Mouse (Mus musculus) heart, embryonic 15.5 days (tissue): Measurements from ENCODE around the gene Ugt1a5. TPM values are rescaled to one million over a fixed set of nuclear protein-coding genes. Genes with fewer than 3 reads are reported as not detected.
"Not testable (repeated sequence)": the region's sequence is repeated elsewhere in the genome, so short reads cannot be mapped to it uniquely, and the experiment has no call there.

Source experiments
- ATAC-seq: fragments of 200-750 bp; cut with Nextera tagmentation; replicated peaks from 2 replicates; pipeline ENCODE4 v1.8.0; 2017; ENCODE audit warnings: low read depth, moderate TSS enrichment; ENCODE audit not compliant: insufficient number of reproducible peaks, insufficient read depth, low FRiP score
- H3K27ac ChIP-seq: fragments of 300-500 bp; sonication (generic); 2 replicates; pipeline ENCODE4 v1.5.1; 2015; ENCODE audit warnings: mild to moderate bottlenecking, inconsistent platforms
- H3K27me3 ChIP-seq: fragments of 300-500 bp; sonication (generic); 2 replicates; pipeline ENCODE4 v1.6.1; 2015; ENCODE audit warnings: inconsistent platforms
- H3K36me3 ChIP-seq: fragments of 300-500 bp; sonication (generic); 2 replicates; pipeline ENCODE4 v1.6.1; 2015; ENCODE audit warnings: mild to moderate bottlenecking, inconsistent platforms
- H3K4me1 ChIP-seq: fragments of 300-500 bp; sonication (generic); replicated peaks from 2 replicates; pipeline ENCODE4 v1.6.1; 2015; ENCODE audit warnings: inconsistent platforms
- H3K4me2 ChIP-seq: fragments of 300-500 bp; sonication (generic); 2 replicates; pipeline ENCODE4 v1.6.1; 2015; ENCODE audit warnings: inconsistent platforms, mild to moderate bottlenecking, moderate library complexity
- H3K4me3 ChIP-seq: fragments of 300-500 bp; sonication (generic); 2 replicates; pipeline ENCODE4 v1.5.1; 2015; ENCODE audit warnings: mild to moderate bottlenecking, inconsistent platforms
- H3K9ac ChIP-seq: fragments of 300-500 bp; sonication (generic); 2 replicates; pipeline ENCODE4 v1.6.1; 2015; ENCODE audit warnings: mild to moderate bottlenecking, inconsistent platforms
- H3K9me3 ChIP-seq: fragments of 300-500 bp; sonication (generic); replicated peaks from 2 replicates; pipeline ENCODE4 v1.6.1; 2016; ENCODE audit warnings: inconsistent platforms
- WGBS: fragments of 180-500 bp; shearing (Covaris S2); methylation state at CpG from one replicate; pipeline ENCODE4 v1.1.7; 2015; ENCODE audit warnings: mixed read lengths; 5-methylcytosine and 5-hydroxymethylcytosine counted together
- polyA plus RNA-seq: library from polyadenylated mRNA; unstranded; fragments of >200 nt; fragmentation: Nextera tagmentation; extraction: Ambion mirVana; gene quantifications from 2 replicates; pipeline ENCODE4 v1.2.1, GENCODE M21; 2015

The Ugt1a5 gene
- polyA plus RNA-seq, 1 experiment from 2014 or later: not detected

- ATAC-seq, H3K9me3 ChIP-seq, H3K36me3 ChIP-seq, H3K9ac ChIP-seq, H3K4me3 ChIP-seq, H3K4me1 ChIP-seq, H3K27ac ChIP-seq, H3K4me2 ChIP-seq, H3K27me3 ChIP-seq: not testable (repeated sequence)
- 47% methylated on average over 1 of the region's 1 CpGs for WGBS
Observed at GRCm38 (mm10) chr1:88140492-88140891, 25.3 kb upstream of the Ugt1a5 start.

DNA sequence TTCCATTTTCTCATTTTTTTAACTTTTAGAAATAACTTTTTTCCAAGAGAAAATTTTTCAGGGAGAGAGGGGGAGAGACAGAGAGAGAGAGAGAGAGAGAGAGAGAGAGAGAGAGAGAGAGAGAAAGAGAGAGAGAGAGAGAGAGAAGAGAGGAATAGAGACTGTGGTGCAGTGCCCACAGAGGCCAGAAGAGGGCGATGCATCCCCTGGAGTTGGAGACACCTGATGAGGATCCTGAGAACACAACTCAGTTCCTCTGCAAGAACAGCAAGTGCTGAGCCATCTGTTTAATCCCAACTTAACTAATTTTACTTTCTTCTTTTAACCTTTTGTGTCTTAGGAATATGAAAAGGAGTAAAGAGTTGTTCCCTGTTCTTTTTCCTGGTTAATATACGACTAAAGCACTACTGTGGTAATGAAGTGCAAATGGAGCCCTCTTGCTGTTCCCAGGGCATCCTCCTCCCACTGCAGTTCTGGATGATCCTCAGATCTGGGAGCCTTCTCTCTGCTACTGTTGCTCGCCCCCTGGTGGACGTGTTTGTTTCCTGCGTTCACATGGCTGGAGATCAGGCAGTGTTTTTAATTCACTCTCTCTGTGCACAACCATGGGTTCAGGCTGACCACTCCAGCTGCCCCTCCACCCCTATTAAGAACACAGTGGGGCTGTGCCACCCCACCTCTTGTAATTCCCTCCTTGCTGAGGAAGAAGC is 21.7 kb upstream of the Ugt1a5 start:
- not testable (repeated sequence) for H3K9me3 ChIP-seq, ATAC-seq, H3K9ac ChIP-seq, H3K4me1 ChIP-seq, H3K36me3 ChIP-seq, H3K27me3 ChIP-seq, H3K4me2 ChIP-seq, H3K4me3 ChIP-seq, H3K27ac ChIP-seq
- WGBS: 3% methylated on average over 5 of the region's 5 CpGs

DNA sequence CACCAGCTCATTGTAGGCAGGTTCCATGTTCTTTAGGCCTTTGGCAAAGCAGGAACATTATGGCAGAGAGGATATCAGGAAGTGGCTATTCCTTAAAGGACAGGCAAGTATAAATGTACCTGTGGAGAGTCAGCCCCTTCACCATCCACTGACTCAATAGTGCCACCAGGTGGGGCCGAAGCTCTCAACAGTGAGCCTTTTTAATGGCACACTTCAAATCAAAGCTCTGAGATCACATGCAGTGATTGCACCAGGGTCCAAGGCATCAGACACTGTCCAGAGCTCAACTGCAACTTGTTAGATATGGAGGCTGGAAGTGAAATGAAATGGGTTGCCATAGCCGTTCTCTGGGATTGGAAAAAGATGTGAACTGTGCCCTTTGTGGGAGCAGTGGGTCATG is 20.5 kb upstream of the Ugt1a5 start:
- WGBS: 53% methylated on average over 2 of the region's 2 CpGs
- not testable (repeated sequence) for H3K4me1 ChIP-seq, H3K4me2 ChIP-seq, H3K4me3 ChIP-seq, H3K9me3 ChIP-seq, H3K36me3 ChIP-seq, H3K9ac ChIP-seq, H3K27ac ChIP-seq, H3K27me3 ChIP-seq, ATAC-seq

DNA sequence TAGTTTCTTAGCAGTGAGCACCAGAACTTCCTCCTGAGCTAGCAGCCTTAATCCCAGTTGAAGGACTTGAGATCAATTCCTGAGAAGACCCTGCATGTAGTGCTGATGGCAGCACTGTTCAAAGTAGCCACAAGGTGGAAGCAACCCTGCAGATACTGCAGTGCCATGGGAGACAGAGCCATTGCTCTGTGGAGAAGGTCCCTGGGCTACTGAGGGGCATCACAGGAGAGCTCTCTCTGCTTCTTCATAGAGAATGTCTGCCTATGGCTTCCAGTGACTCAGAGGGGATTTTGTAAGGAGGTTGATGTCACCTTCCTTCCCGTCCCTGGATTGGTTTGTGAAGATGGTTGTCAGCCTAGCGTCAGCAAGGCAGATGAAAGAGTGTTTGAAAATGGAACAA is 15.7 kb upstream of the Ugt1a5 start:
- H3K36me3 ChIP-seq, H3K9ac ChIP-seq, H3K4me2 ChIP-seq, ATAC-seq, H3K9me3 ChIP-seq, H3K27me3 ChIP-seq, H3K4me3 ChIP-seq, H3K4me1 ChIP-seq, H3K27ac ChIP-seq: not testable (repeated sequence)
- WGBS: 56% methylated on average over 2 of the region's 2 CpGs

DNA sequence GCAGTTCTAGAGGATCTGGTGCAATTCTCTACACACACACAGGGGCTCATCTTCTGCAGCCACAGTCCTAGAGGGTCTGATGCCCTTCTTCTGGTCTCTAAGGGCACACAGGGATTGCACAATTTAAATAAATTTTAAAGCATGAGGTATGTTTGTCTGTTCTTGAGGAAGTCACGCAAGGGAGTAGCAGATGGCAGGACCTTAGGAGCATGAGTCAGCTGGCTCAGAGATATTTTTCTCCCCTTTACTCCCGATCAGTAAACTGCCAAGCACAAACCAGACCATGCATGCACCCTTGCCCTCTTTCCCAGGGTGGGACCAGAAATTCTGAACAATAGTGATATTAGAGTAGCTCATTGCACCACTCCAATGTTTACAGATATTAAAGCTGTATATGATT is 7.4 kb upstream of the Ugt1a5 start:
- no peak overlapping the region for H3K27ac ChIP-seq
- H3K27me3 ChIP-seq: no peaks in the 10 kb centered on the region
- H3K4me2 ChIP-seq: no peak overlapping the region
- no peaks in the 10 kb centered on the region for H3K4me1 ChIP-seq
- WGBS: 64% methylated on average over 2 of the region's 2 CpGs
- H3K9ac ChIP-seq: no peak overlapping the region
- no peaks in the 10 kb centered on the region for H3K36me3 ChIP-seq
- H3K9me3 ChIP-seq: no peaks in the 10 kb centered on the region
- no peak overlapping the region for H3K4me3 ChIP-seq
- no peak for ATAC-seq

DNA sequence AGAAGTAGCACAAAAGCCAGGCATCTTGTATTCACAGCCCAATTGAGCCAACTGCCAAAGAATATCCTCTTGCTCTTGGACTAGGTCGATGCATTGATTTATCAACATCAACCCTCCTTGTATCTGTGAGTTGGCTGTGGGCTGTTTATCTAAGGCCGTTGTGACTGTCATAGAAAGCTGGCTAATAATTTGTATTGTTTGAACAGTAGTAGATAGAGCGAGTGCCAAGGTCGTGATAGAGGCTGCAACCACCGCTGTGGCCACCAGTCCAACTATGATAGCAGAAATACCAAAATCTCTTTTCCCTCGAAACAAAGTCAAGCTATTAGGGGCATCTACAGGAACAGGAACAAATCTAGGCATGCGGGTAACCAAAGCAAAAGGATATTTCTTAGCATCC is 6.4 kb downstream of the Ugt1a5 start:
- ATAC-seq, H3K9me3 ChIP-seq: not testable (repeated sequence)
- 78% methylated on average over 7 of the region's 7 CpGs for WGBS

DNA sequence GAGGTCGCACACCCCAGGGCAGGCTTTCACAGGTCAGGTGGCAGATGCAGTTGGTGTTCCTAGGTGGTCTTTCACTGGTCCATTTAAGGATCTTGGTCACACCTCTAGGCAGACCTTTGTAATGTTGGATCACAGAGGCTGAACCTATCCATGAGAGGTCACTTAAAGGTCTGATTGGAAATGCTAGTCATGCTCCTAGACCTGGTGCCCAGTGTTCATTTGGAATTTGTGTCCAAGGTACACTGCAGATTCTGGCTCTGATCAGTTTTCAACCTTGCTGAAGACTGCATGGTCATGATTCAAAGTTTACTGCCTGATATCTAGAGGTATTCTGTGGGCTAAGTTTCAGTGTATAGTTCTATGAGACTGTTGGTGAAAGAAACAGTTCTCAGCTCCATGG is 13.8 kb downstream of the Ugt1a5 start:
- ATAC-seq: no peak
- Histone ChIP-seq H3K9me3 (peaks cover 5% of the 10 kb centered on the region; the same call in 1 of the 2 replicates), H3K36me3 (no peaks in the 10 kb centered on the region), H3K4me2 (no peak overlapping the region), H3K27ac (no peak overlapping the region), H3K4me1 (no peaks in the 10 kb centered on the region), H3K4me3 (no peak overlapping the region), H3K27me3 (no peaks in the 10 kb centered on the region), H3K9ac (no peak overlapping the region)
- 77% methylated on average over 1 of the region's 1 CpGs for WGBS

More for the DNA sequence above, 6.4 kb downstream of the Ugt1a5 start:
- not testable (repeated sequence) for H3K4me1 ChIP-seq, H3K36me3 ChIP-seq, H3K4me3 ChIP-seq, H3K27ac ChIP-seq, H3K4me2 ChIP-seq, H3K9ac ChIP-seq, H3K27me3 ChIP-seq

DNA sequence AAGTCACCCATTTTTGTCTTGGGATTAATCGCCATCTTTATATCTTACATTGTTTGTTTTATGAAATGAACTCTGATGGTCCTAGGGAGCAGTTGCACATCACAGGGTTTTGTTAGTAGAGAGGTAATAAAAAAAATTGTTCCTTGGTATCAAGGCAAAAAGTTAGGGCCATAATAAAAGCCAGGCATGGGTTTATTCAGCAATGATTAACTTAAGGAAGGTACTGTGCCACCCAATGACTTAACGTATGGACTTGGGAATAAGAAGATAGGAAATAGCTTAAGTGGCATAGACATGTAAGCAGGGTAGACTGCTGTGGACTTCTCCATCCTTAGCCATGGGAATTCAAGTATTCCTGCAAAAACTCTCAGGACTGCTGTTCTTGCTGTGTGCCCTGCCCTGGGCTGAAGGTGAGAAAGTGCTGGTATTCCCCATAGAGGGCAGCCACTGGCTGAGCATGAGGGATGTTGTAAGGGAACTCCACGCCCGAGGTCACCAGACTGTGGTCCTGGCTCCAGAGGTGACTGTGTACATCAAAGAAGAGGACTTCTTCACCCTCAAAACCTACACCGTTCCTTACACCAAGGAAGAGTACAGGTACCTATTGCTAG is 20.6 kb downstream of the Ugt1a5 start:
- Histone ChIP-seq H3K4me2 (no peak overlapping the region), H3K9ac (no peak overlapping the region), H3K36me3 (no peaks in the 10 kb centered on the region), H3K4me3 (no peak overlapping the region), H3K27me3 (no peaks in the 10 kb centered on the region), H3K4me1 (no peaks in the 10 kb centered on the region), H3K9me3 (no peaks in the 10 kb centered on the region), H3K27ac (no peak overlapping the region)
- ATAC-seq: no peak
- 75% methylated on average over 5 of the region's 5 CpGs for WGBS

DNA sequence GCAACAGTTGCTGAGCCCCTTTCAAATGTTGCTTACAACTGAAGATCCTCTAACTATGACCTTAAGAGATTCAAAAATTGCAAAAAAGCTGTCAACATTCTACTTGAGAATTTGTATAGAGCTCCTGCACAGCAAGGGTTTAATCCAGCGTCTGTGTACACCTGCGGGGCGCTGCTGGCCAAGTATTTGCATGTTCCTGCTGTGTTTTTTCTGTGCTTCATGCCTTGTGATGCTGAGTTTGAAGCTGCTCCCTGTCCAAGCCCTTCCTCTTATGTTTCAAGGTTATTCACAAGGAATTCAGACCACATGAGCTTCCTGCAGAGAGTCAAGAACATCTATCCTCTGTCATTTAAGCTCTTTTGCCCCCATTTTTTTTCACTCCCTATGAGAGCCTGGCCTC is 26.3 kb downstream of the Ugt1a5 start:
- no peak for ATAC-seq
- no peak overlapping the region for H3K4me2 ChIP-seq
- no peaks in the 10 kb centered on the region for H3K27me3 ChIP-seq
- no peak overlapping the region for H3K9ac ChIP-seq
- H3K9me3 ChIP-seq: no peaks in the 10 kb centered on the region
- no peaks in the 10 kb centered on the region for H3K4me1 ChIP-seq
- 66% methylated on average over 3 of the region's 3 CpGs for WGBS
- no peak overlapping the region for H3K4me3 ChIP-seq
- no peaks in the 10 kb centered on the region for H3K36me3 ChIP-seq
- no peak overlapping the region for H3K27ac ChIP-seq

DNA sequence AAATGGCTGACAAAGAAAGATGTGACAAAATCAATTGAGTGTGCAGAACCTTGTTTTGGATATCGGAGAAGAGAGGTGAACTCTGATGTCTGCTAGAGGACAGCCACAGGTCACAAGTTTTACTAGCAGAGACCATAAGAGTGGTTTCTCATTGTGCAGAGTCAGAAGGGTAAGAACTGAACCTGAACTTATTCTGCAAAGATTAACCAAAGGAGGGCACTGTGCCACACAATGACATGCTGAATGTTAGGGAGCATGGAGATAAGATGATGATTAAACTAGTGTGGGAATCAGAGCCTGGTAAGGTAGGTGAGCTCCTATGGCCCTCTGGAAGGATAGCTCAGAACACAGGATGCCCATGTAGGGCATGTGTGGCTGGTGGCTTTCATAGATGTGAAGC is 29.9 kb downstream of the Ugt1a5 start:
- ATAC-seq: no peak
- Histone ChIP-seq H3K4me1 (no peaks in the 10 kb centered on the region), H3K4me2 (no peak overlapping the region), H3K27me3 (no peaks in the 10 kb centered on the region), H3K9ac (no peak overlapping the region), H3K36me3 (no peaks in the 10 kb centered on the region), H3K4me3 (no peak overlapping the region), H3K9me3 (no peaks in the 10 kb centered on the region), H3K27ac (no peak overlapping the region)
- 90% methylated on average over 1 of the region's 1 CpGs for WGBS

GRCm38 (mm10) chr1:88197443-88197842 is 31.6 kb downstream of the Ugt1a5 start:
- no peaks in the 10 kb centered on the region for H3K27me3 ChIP-seq
- H3K9ac ChIP-seq: no peak overlapping the region
- 69% methylated on average over 3 of the region's 3 CpGs for WGBS
- H3K4me1 ChIP-seq: no peaks in the 10 kb centered on the region
- H3K36me3 ChIP-seq: no peaks in the 10 kb centered on the region
- no peak overlapping the region for H3K27ac ChIP-seq
- H3K4me3 ChIP-seq: no peak overlapping the region
- no peak overlapping the region for H3K4me2 ChIP-seq
- no peaks in the 10 kb centered on the region for H3K9me3 ChIP-seq
- ATAC-seq: no peak

GRCm38 (mm10) chr1:88199996-88200395 is 34.2 kb downstream of the Ugt1a5 start:
- Histone ChIP-seq H3K36me3 (no peaks in the 10 kb centered on the region), H3K4me1 (peaks cover under 1% of the 10 kb centered on the region; the same call in 1 of the 2 replicates), H3K9me3 (no peaks in the 10 kb centered on the region), H3K4me3 (no peak overlapping the region), H3K9ac (no peak overlapping the region), H3K27me3 (no peaks in the 10 kb centered on the region), H3K4me2 (no peak overlapping the region), H3K27ac (no peak overlapping the region)
- no peak for ATAC-seq
- WGBS: 62% methylated on average over 2 of the region's 2 CpGs
